Mouse (Mus musculus) testis, adult 2 months (tissue): ENCODE measurements at regions not wholly inside any gene's neighbourhood (a gene's known extent, or its start where the extent isn't known, plus 50 kb on each side); places are given as distances from the start of the nearest gene placed in this dataset.

ENCODE experiments used
- CTCF ChIP-seq: fragments of 200-500 bp; IDR thresholded peaks from 2 replicates; pipeline ENCODE4 v1.5.1; 2012; ENCODE audit warnings: low read depth, mild to moderate bottlenecking, inconsistent platforms, low read length, moderate library complexity; ENCODE audit not compliant: control insufficient read depth, insufficient read depth, insufficient replicate concordance
- POLR2A ChIP-seq: fragments of 200-500 bp; IDR thresholded peaks from 2 replicates; pipeline ENCODE4 v1.6.1; 2012; ENCODE audit warnings: low read depth, mild to moderate bottlenecking, inconsistent platforms, low read length, moderate library complexity; ENCODE audit not compliant: control insufficient read depth

DNA sequence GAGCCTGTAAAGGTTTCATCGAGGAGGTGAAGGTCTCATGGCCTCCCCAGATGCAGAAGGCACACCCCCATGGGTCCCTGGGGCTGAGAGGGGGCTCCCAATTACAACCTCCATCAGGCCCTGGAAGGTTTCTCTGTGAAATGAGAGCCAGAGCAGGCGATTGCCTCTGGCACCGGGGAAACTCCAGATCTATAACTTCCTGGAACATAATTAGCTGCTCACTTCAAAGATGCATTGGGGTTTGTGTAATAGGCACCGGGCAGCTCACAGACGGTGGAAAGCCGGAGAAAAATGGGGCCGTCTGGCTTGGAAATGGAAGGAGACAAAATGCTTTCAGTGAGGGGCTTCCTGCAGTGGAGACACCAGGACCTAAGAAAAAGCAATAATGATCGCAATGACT, 151.2 kb upstream of the Mvb12b start:
- TF ChIP-seq CTCF (no peak), POLR2A (no peak)
